Mouse (Mus musculus) spleen, postnatal 36 days (tissue): ENCODE results near the gene Hoxa3.

ENCODE experiments used
- DNase-seq, 2 experiments: peaks; one replicate each; pipeline ENCODE4 v3.0.0; 2022; ENCODE audit warnings: low spot score in 2 of 2, mixed read lengths in 1 of 2

The Hoxa3 gene

GRCm38 (mm10) chr6:52219234-52219942, 6.3 kb upstream of the Hoxa3 start:
- DNase-seq = no peak

DNA sequence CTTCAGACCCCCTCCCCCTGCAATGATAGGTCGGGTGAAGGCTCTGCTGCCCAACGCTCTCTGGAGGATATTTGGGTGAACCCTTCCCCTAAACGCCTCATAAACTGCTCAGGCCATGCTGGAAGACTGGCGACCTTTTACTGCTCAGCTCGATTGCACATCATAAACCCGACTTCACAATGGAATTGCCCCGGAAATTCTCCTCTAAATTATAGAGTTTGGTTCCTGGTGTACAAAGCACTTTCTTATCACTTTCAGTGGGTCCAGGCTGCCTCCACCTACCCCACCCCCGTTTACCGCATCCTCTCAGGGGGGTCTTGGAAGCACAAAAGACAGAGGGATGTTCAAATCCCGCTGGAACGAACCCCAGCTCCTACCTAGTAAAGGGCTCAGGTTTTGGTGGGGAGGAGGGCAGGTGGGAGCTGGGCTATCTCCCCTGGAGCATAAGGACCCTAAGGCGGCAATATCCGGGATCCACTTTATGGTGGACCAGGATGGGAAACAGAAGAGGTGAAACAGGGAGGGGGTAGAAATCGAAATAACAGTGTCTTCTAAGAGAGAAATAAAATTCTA, 5.6 kb upstream of the Hoxa3 start:
- DNase-seq = no peak

- DNase-seq = no peak
Observed at GRCm38 (mm10) chr6:52217895-52218642, 4.9 kb upstream of the Hoxa3 start.

DNA sequence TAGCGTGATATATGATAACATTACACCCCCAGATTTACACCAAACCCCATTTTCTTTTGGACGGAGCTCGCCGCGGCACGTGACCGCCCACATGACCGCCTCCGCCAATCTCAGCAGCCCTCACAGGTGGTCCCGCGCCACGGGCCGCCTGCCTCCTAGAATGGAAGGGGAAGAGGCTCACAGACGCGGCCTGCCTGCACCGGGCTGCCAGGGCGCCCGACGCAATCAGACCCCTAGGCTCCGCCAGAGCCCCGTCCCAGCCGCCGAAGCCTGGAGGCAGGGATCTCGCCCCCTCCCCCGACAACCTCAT, 4.3 kb upstream of the Hoxa3 start:
- peak; percentile 32 to 40 for DNase-seq

DNA sequence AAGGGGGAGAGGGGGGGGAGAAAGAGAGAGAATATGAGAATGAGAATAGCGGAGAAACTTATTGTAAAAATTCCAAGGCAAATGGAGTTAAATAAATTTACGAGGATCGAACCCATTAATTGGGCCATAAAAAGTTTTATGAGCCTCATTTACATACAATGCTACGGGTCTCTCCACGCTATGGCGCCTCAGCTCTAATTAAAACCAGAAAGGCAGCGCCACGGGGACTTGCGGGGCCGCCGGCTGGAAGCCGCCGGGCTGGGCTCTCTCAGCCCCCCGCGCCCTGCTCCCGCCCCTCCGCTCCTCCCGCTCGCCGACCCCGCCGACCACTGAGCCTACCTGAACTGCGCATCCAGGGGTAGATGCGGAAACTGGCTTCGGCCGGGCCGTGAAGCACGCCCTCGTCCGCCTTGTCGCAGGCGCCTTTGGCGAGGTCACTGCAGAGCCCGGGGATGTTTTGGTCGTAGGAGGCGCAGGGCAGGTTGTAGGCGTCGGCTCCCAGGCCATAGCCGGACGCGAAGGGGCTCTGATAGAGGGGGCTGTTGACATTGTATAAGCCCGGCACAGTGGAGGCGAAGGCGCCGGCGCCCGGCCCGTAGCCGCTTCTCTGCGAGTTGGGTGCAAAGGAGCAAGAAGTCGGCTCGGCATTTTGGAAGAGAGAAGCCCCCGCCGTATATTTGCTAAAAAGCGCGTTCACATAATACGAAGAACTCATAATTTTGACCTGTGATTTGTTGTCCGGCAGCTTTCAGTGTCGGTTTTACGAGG, 3.7 kb upstream of the Hoxa3 start:
- DNase-seq = no peak

- DNase-seq = no peak
Observed at GRCm38 (mm10) chr6:52215771-52216535, 2.8 kb upstream of the Hoxa3 start.

DNA sequence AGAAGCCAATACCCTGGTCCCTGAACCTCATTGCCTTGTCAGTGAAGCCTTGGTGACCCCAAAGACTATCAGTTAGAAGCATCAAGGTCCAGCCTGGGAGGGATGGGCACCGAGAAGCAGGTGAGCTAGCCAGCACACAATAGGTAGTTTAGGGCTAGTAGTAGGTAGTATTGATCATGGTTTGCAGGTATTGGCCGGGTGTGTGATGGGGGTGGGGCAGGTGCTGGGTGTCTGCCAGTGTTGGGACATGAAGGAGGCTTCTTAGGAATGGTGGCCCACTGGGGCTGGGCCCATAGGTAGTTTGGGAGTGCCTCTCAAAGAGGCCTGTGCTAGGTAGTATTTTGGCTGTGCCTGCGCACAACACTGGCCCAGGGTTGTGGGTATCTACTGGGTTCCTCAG, 1.9 kb upstream of the Hoxa3 start:
- no peak for DNase-seq

DNA sequence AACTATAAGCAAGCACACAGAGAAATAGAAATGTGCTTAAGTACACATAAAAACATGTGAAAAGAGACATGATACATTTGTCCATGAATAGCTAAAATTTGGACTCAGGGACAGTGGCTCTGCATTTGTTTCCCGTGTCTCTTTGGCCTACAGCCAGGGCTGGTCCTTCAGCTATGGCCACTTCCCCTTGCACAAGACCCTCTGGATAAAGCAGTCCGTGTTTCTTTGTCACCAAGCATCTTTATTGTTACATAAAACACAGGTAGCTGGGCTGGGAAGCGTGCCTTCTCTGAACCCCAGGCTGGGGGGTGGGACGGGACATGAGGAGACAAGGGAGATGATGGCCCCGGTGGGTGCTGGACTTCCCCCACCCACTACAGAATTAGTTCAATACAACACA, 1.1 kb upstream of the Hoxa3 start:
- DNase-seq = no peak

DNA sequence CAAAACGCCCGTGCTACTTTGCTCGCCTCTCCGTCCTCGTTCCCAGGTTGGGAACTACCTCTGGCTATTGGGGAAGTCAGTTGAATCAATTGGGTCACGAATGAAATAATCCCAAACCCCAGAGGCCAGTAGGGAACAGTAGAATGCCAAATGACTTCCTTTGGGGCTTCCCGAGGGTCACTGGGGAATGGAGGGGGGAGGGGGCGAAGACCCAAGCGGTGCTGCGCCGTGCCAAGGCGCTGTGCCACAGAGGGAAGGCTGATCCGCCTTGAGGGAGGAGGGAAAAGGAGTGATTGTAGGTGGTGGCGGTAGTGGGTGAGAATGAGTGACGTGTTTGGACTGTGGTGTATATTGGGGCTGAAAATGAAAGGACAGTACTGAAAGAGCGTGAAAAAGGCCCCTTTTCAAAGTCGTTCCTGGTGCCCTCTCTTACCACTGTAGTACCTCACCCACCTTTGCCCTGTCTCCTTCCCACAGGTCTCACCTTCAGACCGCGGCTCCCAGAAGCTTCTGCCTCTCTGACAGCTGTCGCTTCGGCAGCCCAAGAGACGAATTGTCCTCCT, 499 bp downstream of the Hoxa3 start:
- DNase-seq = no peak

DNA sequence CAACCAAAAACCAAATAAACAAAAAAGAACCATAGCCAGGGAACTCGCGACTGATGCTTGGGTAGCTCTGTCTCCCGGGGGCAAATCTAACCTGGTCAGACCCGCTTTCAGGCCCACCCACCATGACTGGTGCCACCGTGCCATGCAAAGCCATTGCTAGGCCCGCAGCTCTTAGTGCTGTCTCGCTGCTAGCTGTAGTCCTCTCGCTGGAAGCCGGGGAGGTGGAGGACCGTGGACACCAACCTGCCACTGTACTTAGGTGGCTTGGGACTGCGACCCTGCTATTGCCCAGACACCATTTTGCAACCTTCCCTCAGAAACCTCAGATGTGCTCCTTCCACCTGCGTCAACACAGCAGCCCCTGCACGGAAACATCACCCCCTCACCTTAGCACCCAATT, 1.2 kb downstream of the Hoxa3 start:
- no peak for DNase-seq

DNA sequence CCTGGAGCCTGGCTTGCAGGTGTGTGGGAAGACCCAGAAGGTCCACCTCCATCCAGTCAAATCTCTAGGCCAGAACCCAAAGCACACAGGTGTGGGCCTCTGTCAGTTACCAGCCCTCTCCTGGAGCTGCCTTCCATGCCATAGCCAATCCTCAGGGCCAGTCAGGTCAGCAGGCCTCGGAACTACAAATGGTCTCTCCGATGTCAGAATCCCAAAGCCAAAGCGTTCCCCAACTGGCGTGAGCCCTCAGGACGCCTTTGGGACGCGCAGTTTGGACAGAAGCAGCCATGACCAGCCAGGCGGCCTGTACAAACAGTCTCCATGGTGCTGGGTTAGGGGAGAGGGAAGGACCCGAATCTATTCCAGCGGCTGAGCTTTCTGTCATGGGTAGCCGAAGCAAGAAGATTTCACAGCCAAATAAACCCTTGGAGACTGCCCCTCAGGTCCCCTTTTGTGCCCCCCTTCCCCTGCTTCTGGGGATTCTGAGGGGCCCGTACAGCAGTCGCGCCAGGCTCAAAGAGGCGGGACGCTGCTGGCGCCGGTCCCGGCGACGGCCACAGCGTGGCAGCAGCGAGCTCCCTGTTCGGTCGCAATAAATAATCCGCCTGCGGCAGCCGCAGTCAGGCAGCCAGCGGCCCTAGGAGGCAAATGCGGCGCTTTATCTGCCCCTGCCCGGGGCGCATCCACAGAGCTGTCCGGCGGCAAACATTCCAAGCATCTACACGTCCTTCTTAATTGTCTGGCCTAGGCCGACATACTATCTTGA, 1.8 kb downstream of the Hoxa3 start:
- DNase-seq = peak; percentile 45 to 55

- no peak for DNase-seq
Observed at GRCm38 (mm10) chr6:52209685-52210046, 3.5 kb downstream of the Hoxa3 start.

- no peak for DNase-seq
Observed at GRCm38 (mm10) chr6:52208868-52209684, 4.1 kb downstream of the Hoxa3 start.

- no peak for DNase-seq
Observed at GRCm38 (mm10) chr6:52208072-52208867, 4.9 kb downstream of the Hoxa3 start, which contains the start of gene Hoxa6. Gene Hoxa6 (minus strand): TSS chr6:52208722.

DNA sequence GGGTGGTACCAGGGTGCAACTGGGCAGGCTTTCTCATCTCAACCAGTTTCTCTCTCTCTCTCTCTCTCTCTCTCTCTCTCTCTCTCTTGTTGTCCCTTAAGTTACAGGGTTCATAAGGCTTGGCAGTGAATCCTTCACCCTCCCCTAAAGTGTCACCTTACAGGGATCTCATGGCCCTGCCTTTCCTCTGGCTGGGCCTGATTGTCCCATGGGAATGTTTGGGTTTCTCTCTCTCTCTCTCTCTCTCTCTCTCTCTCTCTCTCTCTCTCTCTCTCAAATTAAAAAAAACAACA, 5.5 kb downstream of the Hoxa3 start:
- DNase-seq = no peak

DNA sequence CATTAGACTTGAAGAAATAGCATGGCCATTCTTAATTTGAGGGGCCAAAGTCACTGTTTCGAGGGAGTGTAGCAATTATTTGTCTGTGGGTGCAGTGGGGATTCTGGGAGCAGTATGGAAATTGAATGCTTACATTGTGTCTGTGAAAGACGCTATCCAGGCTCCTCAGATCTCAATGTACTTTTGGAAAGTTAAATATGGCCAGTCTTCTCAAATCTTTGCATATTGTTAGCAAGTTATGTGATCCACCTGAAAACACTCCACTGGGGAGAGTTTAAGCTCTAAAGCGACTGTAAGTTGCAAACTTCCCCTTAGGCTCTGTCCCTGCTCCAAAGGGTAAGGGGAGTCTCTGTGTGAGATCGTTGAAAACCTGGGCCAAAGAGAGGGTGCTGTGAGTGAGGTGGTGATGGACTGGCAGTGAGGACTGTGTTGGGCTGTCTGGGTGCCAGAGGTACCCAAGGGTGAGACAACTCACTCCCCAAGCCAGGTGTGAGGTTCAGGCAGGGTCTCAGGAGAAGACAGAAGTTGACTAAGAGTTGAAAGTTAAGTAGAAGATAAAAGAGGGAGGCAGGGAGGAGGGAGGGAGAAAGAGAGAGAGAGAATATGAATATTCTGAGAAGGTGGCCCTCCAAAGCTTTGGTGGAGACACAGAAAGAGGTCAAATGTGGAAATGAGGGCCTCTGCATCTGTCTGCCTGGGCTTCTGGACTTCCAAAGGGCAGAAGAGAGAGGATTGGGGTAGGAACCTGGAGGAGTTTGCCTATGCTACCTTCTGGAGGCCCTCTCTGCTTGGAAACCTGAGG, 6.1 kb downstream of the Hoxa3 start:
- DNase-seq = no peak

- no peak for DNase-seq
Observed at GRCm38 (mm10) chr6:52205638-52206621, 7.2 kb downstream of the Hoxa3 start.
